ENCODE assay signal across 9 mouse cellular contexts in genomic region chr7:139119152-139119774, GRCm38 (mm10). TPM values are rescaled to one million over a fixed set of nuclear protein-coding genes. Genes with fewer than 3 reads are reported as not detected.
A peak's percentile ranks its signal among the peaks of the same experiment; 100 is the strongest.
DNase-seq lines count a peak whose midpoint lies in the region; TF ChIP-seq lines count a peak whose summit lies in the region.
"Had no signal": no experiment of that assay in that cellular context is flagged by ENCODE, and none has a peak within 500 bp of the region (broad histone marks: within the 10 kb centered on the region; RNA-seq: fewer than 3 reads in every experiment).

No protein-coding gene starts in this region.

- peak; percentile 77 for DNase-seq in NIH3T3 (ENCODE audit: low read depth)
- DNase-seq in cerebellum, adult 2 months, result peak; percentile 84 to 89
- DNase-seq in forelimb bud, embryonic 11.5 days (ENCODE audit: low read depth, low spot score), result peak; percentile 80
- peak; percentile 87 for DNase-seq in hindbrain, embryonic 10.5 days (ENCODE audit: low spot score)
- peak; percentile 79 to 93 for DNase-seq in layer of hippocampus, adult 2 months (ENCODE audit: low spot score in 2 of 2)
- DNase-seq in lung, postnatal 14 days, result peak; percentile 90
- DNase-seq in retina, postnatal 1 day, result peak; percentile 87
- peak; percentile 67 to 82 for DNase-seq in urinary bladder, adult 18-20 months (ENCODE audit: low spot score in 2 of 2)

- no peaks in the 10 kb centered on the region for H3K4me1 ChIP-seq in cerebellum, adult 2 months (ENCODE audit: control insufficient read depth, insufficient read depth, low read length)
- no peaks in the 10 kb centered on the region for H3K4me1 ChIP-seq in hindbrain, embryonic 10.5 days (replicated peaks)
- H3K4me1 ChIP-seq: liver, embryonic 15.5 days had no signal

- H3K27me3 ChIP-seq in cerebellum, adult 2 months (ENCODE audit: control insufficient read depth, insufficient read depth, low read length), result no peaks in the 10 kb centered on the region
- H3K27me3 ChIP-seq in hindbrain, embryonic 10.5 days (ENCODE audit: insufficient read depth, poor library complexity, severe bottlenecking), result no peaks in the 10 kb centered on the region
- H3K27me3 ChIP-seq: liver, embryonic 15.5 days had no signal

- no peaks in the 10 kb centered on the region for H3K36me3 ChIP-seq in hindbrain, embryonic 10.5 days
- H3K36me3 ChIP-seq: liver, embryonic 15.5 days had no signal

- no peak overlapping the region for H3K27ac ChIP-seq in cerebellum, adult 2 months (ENCODE audit: insufficient read depth, low read length)
- H3K27ac ChIP-seq in hindbrain, embryonic 10.5 days, result no peak overlapping the region
- H3K27ac ChIP-seq in layer of hippocampus, adult 2 months, result no peak overlapping the region
- H3K27ac ChIP-seq: liver, embryonic 15.5 days had no signal

- peak; percentile 96 for TF ChIP-seq CTCF in cerebellum, adult 2 months (IDR thresholded peaks at IDR 0.05; ENCODE audit: borderline replicate concordance, insufficient read depth, low read depth, low read length)
- peak; percentile 93 for TF ChIP-seq CTCF in layer of hippocampus, adult 2 months (conservative IDR thresholded peaks at IDR 0.05)

- TF ChIP-seq POLR2A in cerebellum, adult 2 months (IDR thresholded peaks at IDR 0.05; ENCODE audit: borderline replicate concordance, insufficient read depth, low read length), result no peak

- no peak overlapping the region for H3K4me3 ChIP-seq in cerebellum, adult 2 months (replicated peaks; ENCODE audit: insufficient read depth, low read depth, low read length)
- H3K4me3 ChIP-seq in hindbrain, embryonic 10.5 days, result no peak overlapping the region
- H3K4me3 ChIP-seq in layer of hippocampus, adult 2 months, result no peak overlapping the region
- H3K4me3 ChIP-seq: liver, embryonic 15.5 days had no signal

- no peaks in the 10 kb centered on the region for H3K9me3 ChIP-seq in hindbrain, embryonic 10.5 days
- H3K9me3 ChIP-seq: liver, embryonic 15.5 days had no signal

- WGBS in cerebellum, adult 2 months, result 43% methylated on average over 13 of the region's 13 CpGs
- WGBS in hindbrain, embryonic 10.5 days, result 49% methylated on average over 13 of the region's 13 CpGs

RNA-seq across cellular contexts. Expression of gene Dpysl4, which starts 33.5 kb away (rescaled TPM):
- polyA plus RNA-seq in cerebellum, adult 2 months (2012; rRNA removed), result 127 and 156 TPM in 2 replicates
- polyA plus RNA-seq in hindbrain, embryonic 10.5 days (2016; fragmentation: Nextera tagmentation; extraction: Ambion mirVana), result 122 and 257 TPM in 2 replicates
- total RNA-seq in layer of hippocampus, adult 2 months (2021), result 10 to 100 TPM; 51.5 to 52.0 TPM
